Mouse (Mus musculus) heart, embryonic 15.5 days (tissue): ENCODE measurements around the gene Gm20896. TPM values are rescaled to one million over a fixed set of nuclear protein-coding genes. Genes with fewer than 3 reads are reported as not detected.
"Not testable (repeated sequence)": the region's sequence is repeated elsewhere in the genome, so short reads cannot be mapped to it uniquely, and the experiment has no call there.

Experiments used
- ATAC-seq: fragments of 200-750 bp; cut with Nextera tagmentation; replicated peaks from 2 replicates; pipeline ENCODE4 v1.8.0; 2017; ENCODE audit warnings: low read depth, moderate TSS enrichment; ENCODE audit not compliant: insufficient number of reproducible peaks, insufficient read depth, low FRiP score
- H3K27ac ChIP-seq: fragments of 300-500 bp; sonication (generic); 2 replicates; pipeline ENCODE4 v1.5.1; 2015; ENCODE audit warnings: mild to moderate bottlenecking, inconsistent platforms
- H3K27me3 ChIP-seq: fragments of 300-500 bp; sonication (generic); 2 replicates; pipeline ENCODE4 v1.6.1; 2015; ENCODE audit warnings: inconsistent platforms
- H3K36me3 ChIP-seq: fragments of 300-500 bp; sonication (generic); 2 replicates; pipeline ENCODE4 v1.6.1; 2015; ENCODE audit warnings: mild to moderate bottlenecking, inconsistent platforms
- H3K4me1 ChIP-seq: fragments of 300-500 bp; sonication (generic); replicated peaks from 2 replicates; pipeline ENCODE4 v1.6.1; 2015; ENCODE audit warnings: inconsistent platforms
- H3K4me2 ChIP-seq: fragments of 300-500 bp; sonication (generic); 2 replicates; pipeline ENCODE4 v1.6.1; 2015; ENCODE audit warnings: inconsistent platforms, mild to moderate bottlenecking, moderate library complexity
- H3K4me3 ChIP-seq: fragments of 300-500 bp; sonication (generic); 2 replicates; pipeline ENCODE4 v1.5.1; 2015; ENCODE audit warnings: mild to moderate bottlenecking, inconsistent platforms
- H3K9ac ChIP-seq: fragments of 300-500 bp; sonication (generic); 2 replicates; pipeline ENCODE4 v1.6.1; 2015; ENCODE audit warnings: mild to moderate bottlenecking, inconsistent platforms
- H3K9me3 ChIP-seq: fragments of 300-500 bp; sonication (generic); replicated peaks from 2 replicates; pipeline ENCODE4 v1.6.1; 2016; ENCODE audit warnings: inconsistent platforms
- WGBS: fragments of 180-500 bp; shearing (Covaris S2); methylation state at CpG from one replicate; pipeline ENCODE4 v1.1.7; 2015; ENCODE audit warnings: mixed read lengths; 5-methylcytosine and 5-hydroxymethylcytosine counted together
- polyA plus RNA-seq: library from polyadenylated mRNA; unstranded; fragments of >200 nt; fragmentation: Nextera tagmentation; extraction: Ambion mirVana; gene quantifications from 2 replicates; pipeline ENCODE4 v1.2.1, GENCODE M21; 2015

The Gm20896 gene
- polyA plus RNA-seq: not detected in 2 replicates

DNA sequence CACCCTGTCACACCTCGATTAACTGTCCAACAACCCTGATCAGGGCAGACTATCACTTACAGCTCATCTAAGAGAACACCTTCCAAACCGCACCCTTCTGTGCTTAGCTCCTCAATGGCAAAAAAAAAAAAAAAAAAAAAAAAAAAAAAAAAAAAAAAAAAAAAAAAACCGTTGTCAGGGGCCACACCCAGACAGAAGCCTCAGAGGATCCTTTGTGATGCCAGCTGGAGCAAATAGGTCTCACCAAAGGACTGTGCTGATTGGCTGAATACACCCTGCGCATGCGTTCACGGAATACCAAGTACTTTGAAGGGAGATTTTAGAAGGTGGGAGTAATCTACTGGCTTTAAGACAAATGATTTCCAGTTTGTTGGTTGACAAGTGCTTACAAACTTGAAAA lies at the start of gene Gm20896:
Gene Gm20896, minus strand, starts transcription at position 101 of the 400 bp plus-strand sequence.
- H3K27ac ChIP-seq, H3K9ac ChIP-seq, H3K27me3 ChIP-seq, H3K9me3 ChIP-seq, H3K4me3 ChIP-seq, H3K36me3 ChIP-seq, H3K4me1 ChIP-seq, ATAC-seq, H3K4me2 ChIP-seq: not testable (repeated sequence)
- WGBS: no CpG with 5 or more reads among the region's 6 CpGs
